Mouse (Mus musculus) adrenal gland, adult 2 months (tissue): ENCODE data around the gene Gm21962. TPM values are rescaled to one million over a fixed set of nuclear protein-coding genes. Genes with fewer than 3 reads are reported as not detected.
A peak's percentile ranks its signal among the peaks of the same experiment; 100 is the strongest.
"Not testable (repeated sequence)": the region's sequence is repeated elsewhere in the genome, so short reads cannot be mapped to it uniquely, and the experiment has no call there.

Experiments
- DNase-seq: peaks from one replicate; pipeline ENCODE4 v3.0.0; 2021
- long read RNA-seq: library from polyadenylated mRNA; stranded (forward); transcript quantifications from one replicate; pipeline ENCODE4 v2.0.0, GENCODE M21; 2021
- polyA plus RNA-seq: library from polyadenylated mRNA; depleted of rRNA; stranded (reverse); fragments of >200 nt; gene quantifications from 2 replicates; pipeline ENCODE4 v1.2.3, GENCODE M21; 2012; rRNA removed
- total RNA-seq, 2 experiments: library from RNA; stranded (reverse); gene quantifications; 2 replicates each; pipeline ENCODE4 v1.2.3; 2021

Gene Gm21962
- total RNA-seq, result not detected
- not detected in 2 replicates for polyA plus RNA-seq
- long read RNA-seq, result 0 reads

- DNase-seq, result not testable (repeated sequence)
Observed at GRCm38 (mm10) chr3:137671224-137671623, at the start of gene Gm21962. TSS of gene Gm21962 (plus strand) at chr3:137671524.

DNA sequence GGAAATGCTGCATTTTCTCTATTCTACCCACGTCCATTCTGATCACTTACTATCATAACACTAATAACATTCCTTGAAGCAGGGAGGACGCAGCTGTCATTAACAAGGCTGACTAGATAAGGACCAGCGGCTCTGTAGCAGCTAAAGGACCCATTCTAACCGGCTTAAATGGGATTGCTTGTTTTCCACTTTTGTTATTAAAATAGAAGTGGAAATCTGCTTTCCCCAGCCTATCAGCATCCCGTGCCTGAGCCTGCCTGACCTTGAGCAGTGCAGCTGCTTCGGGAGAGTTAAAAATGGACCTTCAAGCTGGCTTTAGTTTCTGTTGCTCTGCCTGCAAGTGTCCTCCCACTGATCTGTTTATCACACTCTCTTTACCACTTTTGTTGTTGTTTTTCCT is 49.2 kb upstream of the Gm21962 start:
- DNase-seq, result peak; percentile 13

DNA sequence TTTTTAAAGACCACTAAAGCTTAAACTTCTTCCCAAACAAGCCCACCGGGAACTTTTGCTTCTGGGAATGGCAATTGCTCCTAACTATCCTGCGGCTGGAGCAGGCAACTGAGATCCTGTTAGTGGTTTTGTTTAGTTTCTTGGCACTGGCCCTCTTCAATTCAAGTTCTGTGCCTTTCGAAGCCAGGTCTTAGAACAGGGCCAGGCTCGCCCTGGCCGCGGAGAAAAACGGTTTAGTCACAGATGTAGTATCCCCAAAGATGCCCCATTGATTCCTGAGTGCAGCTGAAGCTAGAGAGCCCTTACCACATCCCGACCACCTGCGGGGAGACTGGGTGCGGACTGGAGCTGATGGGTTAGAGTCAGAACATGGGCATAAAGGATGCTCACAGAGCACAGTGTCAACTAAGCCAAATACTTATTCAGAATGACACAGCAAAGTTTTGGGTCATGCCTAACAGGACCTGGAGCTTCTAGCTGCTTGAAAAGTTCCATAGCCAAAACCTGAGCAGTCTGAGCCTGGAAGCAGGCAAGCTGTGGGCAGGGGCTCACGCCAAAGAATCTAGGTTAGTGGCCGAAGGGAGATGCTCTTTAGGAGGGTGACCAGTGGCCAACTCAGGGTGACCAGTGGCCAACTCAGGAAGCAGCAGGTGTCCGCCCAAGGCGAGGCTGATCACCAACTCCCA is 48.3 kb upstream of the Gm21962 start:
- no peak for DNase-seq

DNA sequence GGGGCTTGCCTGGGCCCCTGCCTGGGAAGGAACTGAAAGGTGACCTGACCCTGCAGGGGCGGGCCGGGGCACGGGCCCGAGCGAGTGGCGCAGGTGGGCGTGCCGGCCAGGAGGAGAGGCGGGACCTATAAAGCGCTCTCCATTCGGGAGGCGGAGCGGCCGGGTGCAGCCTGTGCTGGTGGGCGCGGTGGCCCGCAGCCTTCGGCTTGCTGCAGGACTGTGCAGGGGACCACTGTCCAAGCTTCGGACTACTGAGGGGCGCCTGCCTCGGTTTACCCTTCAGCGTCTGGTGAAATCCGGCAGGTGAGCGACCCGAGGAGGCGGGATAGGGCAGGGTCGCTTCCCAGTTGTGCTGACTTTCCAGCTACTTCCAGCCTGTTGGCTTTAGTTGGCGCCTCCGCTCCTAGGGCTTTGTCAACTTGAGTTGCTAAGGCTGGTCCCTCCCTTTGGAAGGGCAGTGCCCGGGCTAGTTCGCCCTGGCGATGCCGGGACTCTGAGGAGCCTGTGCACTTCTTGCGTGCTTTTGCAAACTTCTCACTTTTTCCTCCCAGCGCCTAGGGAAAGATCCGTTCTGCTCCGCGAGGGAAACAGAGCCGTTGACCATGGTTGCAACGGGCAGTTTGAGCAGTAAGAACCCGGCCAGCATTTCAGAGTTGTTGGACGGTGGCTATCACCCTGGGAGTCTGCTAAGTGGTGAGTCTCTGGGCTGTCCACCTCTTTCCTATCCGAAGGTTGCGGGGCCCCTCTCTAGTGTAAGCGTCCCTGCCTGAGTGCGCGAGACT is 47.6 kb upstream of the Gm21962 start:
- peak; percentile 73 for DNase-seq

DNA sequence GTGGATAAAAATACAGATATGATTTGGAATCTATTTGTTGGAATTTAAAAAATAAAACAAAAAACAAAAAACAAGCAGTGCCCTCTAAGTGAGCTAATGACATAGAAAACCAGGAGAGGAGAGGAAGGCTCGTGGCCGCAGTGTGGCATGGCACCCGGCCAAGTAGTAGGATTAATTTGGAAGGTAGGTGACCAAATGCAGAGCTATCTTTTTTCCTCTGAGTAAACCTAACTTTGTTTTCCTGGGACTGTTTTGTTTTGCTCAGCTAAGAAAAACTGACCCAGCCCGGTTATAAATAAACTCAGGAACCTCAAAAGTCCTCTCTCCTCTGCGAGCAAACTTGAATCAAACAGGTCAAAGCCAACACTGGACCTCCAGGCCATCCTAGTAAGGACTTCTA is 46.3 kb upstream of the Gm21962 start:
- no peak for DNase-seq

- DNase-seq, result peak; percentile 13
Observed at GRCm38 (mm10) chr3:137633726-137634125, 37.6 kb upstream of the Gm21962 start.

- no peak for DNase-seq
Observed at GRCm38 (mm10) chr3:137636571-137636970, 34.8 kb upstream of the Gm21962 start.

DNA sequence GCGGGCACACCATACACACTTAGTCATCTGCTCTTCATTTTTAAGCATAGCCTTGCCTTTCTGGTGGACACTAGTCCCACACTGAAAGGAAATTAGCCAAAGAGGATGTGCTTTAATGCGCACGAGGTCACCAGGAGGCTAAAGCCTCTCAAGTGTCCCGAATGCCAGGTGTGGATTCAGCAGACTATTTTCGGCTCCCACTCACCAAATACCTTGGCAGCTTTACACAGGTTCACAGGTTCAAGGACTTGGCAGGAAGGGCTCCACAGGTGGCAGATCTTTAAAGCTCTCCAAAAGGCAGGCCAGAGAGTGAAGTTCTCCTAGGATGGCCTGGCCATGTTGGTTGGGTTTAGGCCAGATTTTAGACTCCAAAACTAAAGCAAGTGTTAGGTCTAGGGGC is 30.1 kb upstream of the Gm21962 start:
- no peak for DNase-seq

- DNase-seq, result no peak
Observed at GRCm38 (mm10) chr3:137642137-137642536, 29.2 kb upstream of the Gm21962 start.

GRCm38 (mm10) chr3:137642568-137642967 is 28.8 kb upstream of the Gm21962 start:
- DNase-seq, result no peak

DNA sequence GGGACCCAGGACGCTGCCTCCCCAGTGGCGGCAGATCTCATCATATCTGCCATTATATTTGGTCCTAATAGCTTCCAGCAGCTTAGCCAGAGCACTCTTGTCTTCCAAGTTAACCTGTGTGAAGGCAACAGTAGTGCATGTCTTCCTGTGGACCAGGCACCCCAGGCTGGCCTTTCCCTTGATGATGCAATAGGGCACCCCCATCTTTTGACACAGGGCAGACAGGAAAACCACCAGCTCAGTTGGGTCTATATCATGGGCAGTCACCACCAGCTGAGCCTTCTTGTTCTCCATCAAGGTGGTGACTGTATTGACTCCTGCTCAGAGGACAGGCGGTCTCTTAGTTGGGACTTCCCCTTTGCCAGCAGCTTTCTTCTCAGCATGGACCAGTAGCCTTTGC is 27.2 kb upstream of the Gm21962 start:
- DNase-seq, result no peak

GRCm38 (mm10) chr3:137644947-137645346 is 26.4 kb upstream of the Gm21962 start:
- DNase-seq, result no peak

DNA sequence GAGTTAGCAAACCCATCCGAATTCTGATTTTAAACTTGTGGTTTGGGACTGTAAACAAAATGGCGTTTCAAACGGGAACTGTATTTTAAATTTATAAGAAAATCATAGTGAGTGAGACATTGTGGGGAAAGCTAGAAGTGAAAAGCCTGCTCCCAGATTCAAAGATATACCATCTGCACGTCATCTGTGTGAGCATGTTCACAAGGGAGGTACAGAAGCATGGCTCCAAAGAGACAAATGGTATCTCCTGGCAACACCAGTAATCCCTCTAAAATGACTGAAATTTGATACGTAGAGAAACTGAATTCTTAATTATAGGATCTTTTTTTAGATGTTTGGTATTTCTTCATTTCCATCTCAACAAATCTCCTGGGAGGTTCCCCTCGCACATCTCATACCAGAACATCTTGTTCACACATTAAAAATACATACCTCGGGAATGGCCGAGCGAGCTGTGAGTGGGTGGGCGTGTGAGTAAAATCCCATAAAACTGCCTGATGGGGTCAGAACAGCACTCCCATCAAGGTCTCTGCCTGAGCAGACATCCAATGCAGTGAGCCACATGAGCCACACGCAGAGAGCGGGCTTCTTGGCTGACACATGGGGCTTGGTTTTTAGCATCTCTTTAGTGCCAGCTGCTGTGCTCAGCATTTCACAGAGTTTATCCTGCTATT is 23.8 kb upstream of the Gm21962 start:
- no peak for DNase-seq

DNA sequence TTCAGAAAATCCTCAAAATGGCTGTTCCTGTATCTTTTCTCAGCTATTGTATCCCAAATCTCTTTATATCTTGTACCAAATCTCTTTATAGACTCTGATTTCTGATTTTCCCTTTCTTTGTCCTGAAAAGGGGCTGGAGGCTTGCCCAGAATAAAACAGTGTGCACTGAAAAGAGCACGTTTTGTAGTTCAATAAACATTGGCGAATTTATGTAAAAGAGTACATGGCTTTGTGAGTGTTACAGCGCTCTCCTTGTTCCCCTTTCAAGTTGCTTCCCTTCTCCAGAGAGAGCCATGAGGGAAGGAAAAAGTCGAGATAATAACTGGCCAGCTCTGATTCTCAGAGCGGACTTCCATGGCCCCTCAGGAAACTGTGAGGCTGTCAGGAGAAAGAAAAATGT is 22.2 kb upstream of the Gm21962 start:
- DNase-seq, result no peak

- DNase-seq, result no peak
Observed at GRCm38 (mm10) chr3:137652853-137653252, 18.5 kb upstream of the Gm21962 start.

GRCm38 (mm10) chr3:137680923-137681322 is 9.6 kb downstream of the Gm21962 start:
- peak; percentile 78 for DNase-seq

DNA sequence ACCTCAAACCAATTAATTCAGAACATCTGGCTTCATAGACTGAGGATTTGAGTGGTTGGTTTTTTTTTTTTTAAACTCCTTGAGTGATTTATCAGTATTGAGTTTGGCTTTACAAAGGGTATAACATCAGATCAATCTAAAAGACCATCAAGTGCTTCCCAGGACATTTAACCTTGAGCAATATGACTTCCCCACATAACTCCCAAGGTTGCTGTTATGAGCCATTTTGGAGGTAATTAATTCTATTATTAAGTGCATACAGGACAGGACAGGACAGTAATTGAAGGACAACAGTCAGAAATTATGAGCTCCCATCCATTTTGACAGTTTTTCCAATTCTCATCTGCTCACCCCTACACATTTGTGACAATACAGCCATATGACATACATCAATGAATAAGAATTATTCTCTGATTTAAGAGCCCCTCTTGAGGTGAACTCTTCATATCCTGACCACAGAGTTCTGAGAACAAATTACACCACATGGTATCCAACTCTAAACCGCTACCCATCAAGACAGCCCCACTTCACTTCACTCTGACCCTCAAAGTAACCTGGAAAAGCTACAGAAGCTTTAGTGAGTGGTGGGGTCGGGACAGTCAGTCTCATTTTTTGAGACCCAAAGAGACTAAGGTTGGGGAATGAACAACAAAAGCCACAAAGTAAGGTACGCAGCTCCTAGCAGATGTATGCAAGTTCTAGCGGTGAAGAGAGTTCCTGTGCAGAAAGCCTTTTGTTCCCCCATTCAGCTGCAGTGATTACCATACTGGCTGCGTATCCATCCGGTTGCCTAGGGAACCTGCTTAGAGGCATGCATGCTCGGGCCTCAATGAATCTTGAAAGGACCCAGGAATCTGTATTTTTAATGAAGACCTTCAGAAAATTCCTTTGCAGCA is 11.8 kb downstream of the Gm21962 start:
- DNase-seq, result no peak

GRCm38 (mm10) chr3:137683807-137684403 is 12.6 kb downstream of the Gm21962 start:
- DNase-seq, result no peak

- DNase-seq, result no peak
Observed at GRCm38 (mm10) chr3:137686932-137687331, 15.6 kb downstream of the Gm21962 start.

DNA sequence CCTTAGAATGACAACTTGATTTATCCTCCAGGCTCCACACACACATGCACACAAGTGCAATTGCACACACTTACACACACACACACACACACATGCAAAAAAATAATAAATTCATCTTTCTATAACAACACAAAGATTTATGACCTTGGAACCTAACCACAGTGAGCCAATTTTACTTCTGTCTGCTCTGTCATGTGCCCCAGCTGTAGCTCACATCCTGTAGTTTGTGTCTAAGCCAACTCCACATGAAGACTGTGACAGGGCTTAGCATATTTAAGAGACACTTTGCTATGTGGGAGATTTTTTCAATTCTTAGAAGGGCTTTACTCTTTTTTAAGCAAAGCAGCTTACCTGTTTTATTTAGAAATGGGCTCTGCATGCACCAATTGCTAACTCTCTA is 20.2 kb downstream of the Gm21962 start:
- DNase-seq, result no peak

- peak; percentile 34 for DNase-seq
Observed at GRCm38 (mm10) chr3:137715946-137716345, 44.6 kb downstream of the Gm21962 start.
